In genomic region chr13:54562562-54562961, GRCm38 (mm10) we compare ENCODE assay signal across 18 mouse cellular contexts. TPM values are rescaled to one million over a fixed set of nuclear protein-coding genes. Genes with fewer than 3 reads are reported as not detected.
A peak's percentile ranks its signal among the peaks of the same experiment; 100 is the strongest.
DNase-seq lines count a peak whose midpoint lies in the region; ATAC-seq and TF ChIP-seq lines count a peak whose summit lies in the region.
"Had no signal": no experiment of that assay in that cellular context is flagged by ENCODE, and none has a peak within 500 bp of the region (broad histone marks: within the 10 kb centered on the region; RNA-seq: fewer than 3 reads in every experiment).

No protein-coding gene starts in this region.

- no peak for TF ChIP-seq CTCF in gastrocnemius, adult 2 months (IDR thresholded peaks at IDR 0.05)
- TF ChIP-seq CTCF in kidney, postnatal 0 days (IDR thresholded peaks at IDR 0.05; ENCODE audit: low read depth), result no peak

- no peak overlapping the region for H3K4me3 ChIP-seq in gastrocnemius, adult 2 months
- peak overlapping the region; percentile 16 for H3K4me3 ChIP-seq in megakaryocyte, embryonic 14.5 days (replicated peaks)
- no peak overlapping the region for H3K4me3 ChIP-seq in kidney, postnatal 0 days (replicated peaks; ENCODE audit: low read depth, low read length)
- H3K4me3 ChIP-seq: erythroblast, embryonic 14.5 days; heart, embryonic 10.5 days; hindbrain, embryonic 15.5 days; midbrain, embryonic 13.5 days had no signal

- peaks cover 61% of the 10 kb centered on the region for H3K36me3 ChIP-seq in megakaryocyte, embryonic 14.5 days (replicated peaks; ENCODE audit: low read length)
- peaks cover 37% of the 10 kb centered on the region; the same call in 1 of the 2 replicates for H3K36me3 ChIP-seq in kidney, postnatal 0 days (ENCODE audit: insufficient read depth, low read length)
- peaks cover 3% of the 10 kb centered on the region for H3K36me3 ChIP-seq in splenic B cell, adult 2 months (ENCODE audit: control insufficient read depth, insufficient read depth, low read length, poor library complexity, severe bottlenecking)

- H3K9ac ChIP-seq in kidney, postnatal 0 days (ENCODE audit: low read depth, low read length), result no peak overlapping the region
- H3K9ac ChIP-seq: hindbrain, embryonic 15.5 days; midbrain, embryonic 13.5 days had no signal

- intact Hi-C loops in gastrocnemius, adult 2 months (cut with DNase I), result loop anchor here (5.0 kb wide), 1 partner anchor 60 kb away; the partner anchor contains the start of gene Faf2

- DNase-seq in gastrocnemius, adult 2 months, result peak; percentile 69
- no peak for DNase-seq in gastrocnemius, adult 18-20 months (ENCODE audit: low spot score)
- DNase-seq in kidney, postnatal 0 days (ENCODE audit: low spot score), result peak; percentile 44
- DNase-seq in splenic B cell, adult 2 months (ENCODE audit: low read depth, low spot score), result peak; percentile 36
- DNase-seq in ovary, adult 18-20 months (ENCODE audit: low spot score), result no peak
- no peak for DNase-seq in cerebellum, adult 11 months
- DNase-seq: cerebellum, postnatal 25 days; heart, postnatal 14 days; thymus, adult 18-20 months had no signal

- H3K9me3 ChIP-seq in megakaryocyte, embryonic 14.5 days, result no peaks in the 10 kb centered on the region
- H3K9me3 ChIP-seq in kidney, postnatal 0 days (replicated peaks; ENCODE audit: low read length), result no peaks in the 10 kb centered on the region
- H3K9me3 ChIP-seq: heart, embryonic 10.5 days; hindbrain, embryonic 15.5 days; midbrain, embryonic 13.5 days had no signal

- 42% methylated on average over 7 of the region's 7 CpGs for WGBS in kidney, postnatal 0 days

- no peaks in the 10 kb centered on the region for H3K27me3 ChIP-seq in megakaryocyte, embryonic 14.5 days (replicated peaks)
- H3K27me3 ChIP-seq in kidney, postnatal 0 days (ENCODE audit: insufficient read depth, low read length), result no peaks in the 10 kb centered on the region
- H3K27me3 ChIP-seq in splenic B cell, adult 2 months (ENCODE audit: control insufficient read depth, insufficient read depth, low read length, poor library complexity, severe bottlenecking), result no peaks in the 10 kb centered on the region
- H3K27me3 ChIP-seq: hindbrain, embryonic 15.5 days; midbrain, embryonic 13.5 days; Patski had no signal

- no peak overlapping the region for H3K4me2 ChIP-seq in kidney, postnatal 0 days (ENCODE audit: low read length)
- H3K4me2 ChIP-seq: hindbrain, embryonic 15.5 days; midbrain, embryonic 13.5 days had no signal

- H3K27ac ChIP-seq in gastrocnemius, adult 2 months, result peak overlapping the region; percentile 72
- H3K27ac ChIP-seq in kidney, postnatal 0 days, result peak overlapping the region; percentile 80; the same call in 1 of the 2 replicates
- H3K27ac ChIP-seq: heart, embryonic 10.5 days; hindbrain, embryonic 15.5 days; macrophage; midbrain, embryonic 13.5 days had no signal

- no peak for ATAC-seq in megakaryocyte, adult 5-6 weeks (ENCODE audit: poor library complexity, severe bottlenecking)
- peak; percentile 83 for ATAC-seq in kidney, postnatal 0 days (replicated peaks; ENCODE audit: low FRiP score, low read depth)
- ATAC-seq: forebrain, embryonic 16.5 days; midbrain, embryonic 13.5 days; Patski had no signal

- peaks cover 80% of the 10 kb centered on the region for H3K4me1 ChIP-seq in megakaryocyte, embryonic 14.5 days
- peaks cover 7% of the 10 kb centered on the region for H3K4me1 ChIP-seq in kidney, postnatal 0 days (replicated peaks; ENCODE audit: insufficient read depth, low read length)

RNA-seq across cellular contexts. Expression of gene 4833439L19Rik, which starts 2.7 kb away (rescaled TPM):
- total RNA-seq in gastrocnemius, adult 2 months (2021), result 100 to 1,000 TPM; 192 to 200 TPM
- total RNA-seq in gastrocnemius, adult 18-20 months (2021), result 100 to 1,000 TPM; 203 to 215 TPM
- polyA plus RNA-seq in megakaryocyte, embryonic 14.5 days (2012; ENCODE audit: insufficient read depth, low replicate concordance), result 23.2 and 24.6 TPM in 2 replicates
- total RNA-seq in megakaryocyte, adult 5-6 weeks (2015), result 70.1 and 71.1 TPM in 2 replicates
- total RNA-seq in megakaryocyte, adult 5-6 weeks (2017), result 43.9 and 48.8 TPM in 2 replicates
- polyA plus RNA-seq in kidney, postnatal 0 days (2015; fragmentation: Nextera tagmentation; extraction: Ambion mirVana), result 190 and 201 TPM in 2 replicates

RNA-seq across cellular contexts. Expression of gene Arl10, which starts 12.3 kb away (rescaled TPM):
- 1 to 10 TPM; 2.0 to 3.2 TPM for total RNA-seq in gastrocnemius, adult 2 months (2021)
- 1 to 10 TPM; 2.6 TPM for total RNA-seq in gastrocnemius, adult 18-20 months (2021)
- polyA plus RNA-seq in megakaryocyte, embryonic 14.5 days (2012; ENCODE audit: insufficient read depth, low replicate concordance), result 11.5 TPM in 1 of 2 replicates, not detected in the other
- total RNA-seq in megakaryocyte, adult 5-6 weeks (2015), result 20.4 and 22.4 TPM in 2 replicates
- total RNA-seq in megakaryocyte, adult 5-6 weeks (2017), result 22.9 and 23.3 TPM in 2 replicates
- polyA plus RNA-seq in kidney, postnatal 0 days (2015; fragmentation: Nextera tagmentation; extraction: Ambion mirVana), result 21.7 and 23.1 TPM in 2 replicates
- polyA plus RNA-seq: erythroblast, embryonic 14.5 days had no signal

RNA-seq across cellular contexts. Expression of gene Nop16, which starts 27.3 kb away (rescaled TPM):
- total RNA-seq in gastrocnemius, adult 2 months (2021), result 10 to 100 TPM; 16.2 to 20.5 TPM
- total RNA-seq in gastrocnemius, adult 18-20 months (2021), result 10 to 100 TPM; 16.3 to 19.7 TPM
- 6.9 and 22.1 TPM in 2 replicates for polyA plus RNA-seq in megakaryocyte, embryonic 14.5 days (2012; ENCODE audit: insufficient read depth, low replicate concordance)
- total RNA-seq in megakaryocyte, adult 5-6 weeks (2015), result 15.6 and 18.9 TPM in 2 replicates
- total RNA-seq in megakaryocyte, adult 5-6 weeks (2017), result 27.8 and 28.0 TPM in 2 replicates
- polyA plus RNA-seq in kidney, postnatal 0 days (2015; fragmentation: Nextera tagmentation; extraction: Ambion mirVana), result 60.2 and 61.6 TPM in 2 replicates

RNA-seq across cellular contexts. Expression of gene Higd2a, which starts 27.4 kb away (rescaled TPM):
- 100 to 1,000 TPM; 148 to 150 TPM for total RNA-seq in gastrocnemius, adult 2 months (2021)
- 100 to 1,000 TPM; 151 to 154 TPM for total RNA-seq in gastrocnemius, adult 18-20 months (2021)
- polyA plus RNA-seq in megakaryocyte, embryonic 14.5 days (2012; ENCODE audit: insufficient read depth, low replicate concordance), result 13.6 and 46.2 TPM in 2 replicates
- 144 and 147 TPM in 2 replicates for total RNA-seq in megakaryocyte, adult 5-6 weeks (2015)
- total RNA-seq in megakaryocyte, adult 5-6 weeks (2017), result 66.2 and 100 TPM in 2 replicates
- 313 and 317 TPM in 2 replicates for polyA plus RNA-seq in kidney, postnatal 0 days (2015; fragmentation: Nextera tagmentation; extraction: Ambion mirVana)

RNA-seq across cellular contexts. Expression of gene Cltb, which starts 48.6 kb away (rescaled TPM):
- 100 to 1,000 TPM; 130 to 160 TPM for total RNA-seq in gastrocnemius, adult 2 months (2021)
- total RNA-seq in gastrocnemius, adult 18-20 months (2021), result 100 to 1,000 TPM; 157 to 180 TPM
- 72.4 and 308 TPM in 2 replicates for polyA plus RNA-seq in megakaryocyte, embryonic 14.5 days (2012; ENCODE audit: insufficient read depth, low replicate concordance)
- 5.9 and 6.6 TPM in 2 replicates for total RNA-seq in megakaryocyte, adult 5-6 weeks (2015)
- 19.3 and 20.7 TPM in 2 replicates for total RNA-seq in megakaryocyte, adult 5-6 weeks (2017)
- polyA plus RNA-seq in kidney, postnatal 0 days (2015; fragmentation: Nextera tagmentation; extraction: Ambion mirVana), result 67.6 and 68.7 TPM in 2 replicates

Comparison
In these comparisons a context has a peak if more than half of its experiments do, and no peak if none do; other contexts are left out.
1. DNase-seq: peak in gastrocnemius, adult 2 months (single experiment), kidney, postnatal 0 days (single experiment) and splenic B cell, adult 2 months (single experiment); none in gastrocnemius, adult 18-20 months (single experiment), ovary, adult 18-20 months (single experiment) and cerebellum, adult 11 months (single experiment).
2. RNA of gene Arl10, which starts 12.3 kb away (total RNA-seq): 20.4 to 23.3 TPM in megakaryocyte, adult 5-6 weeks; 2.0 to 3.2 TPM in gastrocnemius, adult 2 months and 2.6 TPM in gastrocnemius, adult 18-20 months; every median in the first group is over 4 times any median in the second.